Mouse (Mus musculus) MEL (cell line): ENCODE results near the gene C8b. TPM values are rescaled to one million over a fixed set of nuclear protein-coding genes. Genes with fewer than 3 reads are reported as not detected.

Experiments used
- DNase-seq: peaks from one replicate; pipeline ENCODE4 v3.0.0; 2011; ENCODE audit warnings: low read depth, low spot score
- H3K27ac ChIP-seq: 2 replicates; pipeline ENCODE4 v1.5.1; 2012; ENCODE audit warnings: low read depth, mild to moderate bottlenecking, control low read depth, low read length, moderate library complexity; ENCODE audit not compliant: control insufficient read depth
- H3K27me3 ChIP-seq, 2 experiments: fragments of 150-350 bp in 1 of 2; sonication (generic) in 1 of 2; 2 replicates each; pipeline ENCODE4 v1.6.1; 2012; ENCODE audit warnings: low read length in 2 of 2, mild to moderate bottlenecking in 2 of 2, improper control_type of control experiment in 1 of 2, moderate library complexity in 1 of 2; ENCODE audit not compliant: insufficient read depth in 2 of 2, control insufficient read depth in 1 of 2
- H3K36me3 ChIP-seq, 2 experiments: 2 replicates each; pipeline ENCODE4 v1.6.1; 2012 to 2014; ENCODE audit warnings: low read length in 2 of 2, improper control_type of control experiment in 1 of 2, inconsistent platforms in 1 of 2, mild to moderate bottlenecking in 1 of 2; ENCODE audit not compliant: insufficient read depth in 2 of 2, control insufficient read depth in 1 of 2
- H3K4me1 ChIP-seq, 2 experiments: fragments of 150-350 bp in 1 of 2; sonication (generic) in 1 of 2; 2 replicates each; pipeline ENCODE4 v1.6.1; 2012; ENCODE audit warnings: low read length in 2 of 2, improper control_type of control experiment in 1 of 2, mild to moderate bottlenecking in 1 of 2; ENCODE audit not compliant: insufficient read depth in 2 of 2, control insufficient read depth in 1 of 2
- H3K4me3 ChIP-seq, 2 experiments: fragments of 150-350 bp in 1 of 2; sonication (generic) in 1 of 2; 2 replicates each; pipeline ENCODE4 v1.5.1; 2012; ENCODE audit warnings: low read depth in 2 of 2, low read length in 2 of 2, mild to moderate bottlenecking in 2 of 2, moderate library complexity in 2 of 2, control low read depth in 1 of 2, improper control_type of control experiment in 1 of 2; ENCODE audit not compliant: control insufficient read depth in 1 of 2, insufficient read depth in 1 of 2
- H3K79me2 ChIP-seq: 2 replicates; pipeline ENCODE4 v1.6.1; 2012; ENCODE audit warnings: mild to moderate bottlenecking, low read length, moderate library complexity; ENCODE audit not compliant: control insufficient read depth, poor library complexity, insufficient read depth
- H3K9ac ChIP-seq: 2 replicates; pipeline ENCODE4 v1.6.1; 2012; ENCODE audit warnings: low read depth, mild to moderate bottlenecking, control low read depth, low read length, moderate library complexity; ENCODE audit not compliant: control insufficient read depth, poor library complexity, severe bottlenecking
- H3K9me3 ChIP-seq: fragments of 150-350 bp; sonication (generic); replicated peaks from 2 replicates; pipeline ENCODE4 v1.6.1; 2012; ENCODE audit warnings: mild to moderate bottlenecking, low read length, improper control_type of control experiment, moderate library complexity; ENCODE audit not compliant: insufficient read depth
- E2F4 ChIP-seq: IDR thresholded peaks from 2 replicates; pipeline ENCODE4 v1.6.1; 2011; ENCODE audit warnings: low read depth, low read length, improper control_type of control experiment, borderline replicate concordance
- ELF1 ChIP-seq: IDR thresholded peaks from 2 replicates; pipeline ENCODE4 v1.6.1; 2014; ENCODE audit warnings: low read depth, mild to moderate bottlenecking, inconsistent platforms, low read length, improper control_type of control experiment, moderate library complexity
- EP300 ChIP-seq, 2 experiments: IDR thresholded peaks; 2 replicates each; pipeline ENCODE4 v1.6.1; 2011; ENCODE audit warnings: improper control_type of control experiment in 2 of 2, low read length in 2 of 2, low read depth in 1 of 2, mild to moderate bottlenecking in 1 of 2
- HCFC1 ChIP-seq: IDR thresholded peaks from 2 replicates; pipeline ENCODE4 v1.6.1; 2012; ENCODE audit warnings: low read depth, mild to moderate bottlenecking, inconsistent platforms, low read length, improper control_type of control experiment, moderate library complexity
- MAX ChIP-seq: IDR thresholded peaks from 2 replicates; pipeline ENCODE4 v1.6.1; 2011; ENCODE audit warnings: low read length, improper control_type of control experiment
- MEF2A ChIP-seq: IDR thresholded peaks from 2 replicates; pipeline ENCODE4 v1.6.1; 2014; ENCODE audit warnings: low read depth, mild to moderate bottlenecking, inconsistent platforms, low read length, improper control_type of control experiment; ENCODE audit not compliant: poor library complexity, insufficient replicate concordance, severe bottlenecking; ENCODE audit errors: extremely low read depth
- MYB ChIP-seq: IDR thresholded peaks from 2 replicates; pipeline ENCODE4 v1.6.1; 2011; ENCODE audit warnings: mild to moderate bottlenecking, low read depth, low read length, improper control_type of control experiment
- NELFE ChIP-seq: IDR thresholded peaks from 2 replicates; pipeline ENCODE4 v1.6.1; 2011; ENCODE audit warnings: low read depth, low read length, improper control_type of control experiment
- POLR2A ChIP-seq, 2 experiments: IDR thresholded peaks; 2 replicates each; pipeline ENCODE4 v1.6.1; 2011 to 2012; ENCODE audit warnings: low read length in 2 of 2, mild to moderate bottlenecking in 2 of 2, control low read depth in 1 of 2, improper control_type of control experiment in 1 of 2, low read depth in 1 of 2, moderate library complexity in 1 of 2; ENCODE audit not compliant: control insufficient read depth in 1 of 2, insufficient read depth in 1 of 2, poor library complexity in 1 of 2
- RAD21 ChIP-seq: IDR thresholded peaks from 2 replicates; pipeline ENCODE4 v1.6.1; 2011; ENCODE audit warnings: mild to moderate bottlenecking, low read depth, low read length, improper control_type of control experiment
- RCOR1 ChIP-seq: IDR thresholded peaks from 2 replicates; pipeline ENCODE4 v1.6.1; 2012; ENCODE audit warnings: low read depth, mild to moderate bottlenecking, inconsistent platforms, low read length, improper control_type of control experiment
- TBP ChIP-seq: IDR thresholded peaks from 2 replicates; pipeline ENCODE4 v1.8.0; 2011; ENCODE audit warnings: low read depth, low read length, improper control_type of control experiment
- UBTF ChIP-seq: IDR thresholded peaks from 2 replicates; pipeline ENCODE4 v1.6.1; 2012; ENCODE audit warnings: low read depth, mild to moderate bottlenecking, inconsistent platforms, low read length, improper control_type of control experiment, moderate library complexity, borderline replicate concordance; ENCODE audit not compliant: insufficient read depth
- USF1 ChIP-seq: IDR thresholded peaks from 2 replicates; pipeline ENCODE4 v1.6.1; 2014; ENCODE audit warnings: low read depth, mild to moderate bottlenecking, inconsistent platforms, low read length, improper control_type of control experiment, moderate library complexity
- USF2 ChIP-seq, 2 experiments: IDR thresholded peaks; 2 replicates each; pipeline ENCODE4 v1.6.1; 2011 to 2012; ENCODE audit warnings: improper control_type of control experiment in 2 of 2, low read length in 2 of 2, borderline replicate concordance in 1 of 2, inconsistent platforms in 1 of 2, low read depth in 1 of 2, mild to moderate bottlenecking in 1 of 2; ENCODE audit not compliant: insufficient read depth in 1 of 2
- ZKSCAN1 ChIP-seq: IDR thresholded peaks from 2 replicates; pipeline ENCODE4 v1.6.1; 2012; ENCODE audit warnings: low read depth, mild to moderate bottlenecking, inconsistent platforms, low read length, improper control_type of control experiment, moderate library complexity
- ZNF384 ChIP-seq: IDR thresholded peaks from 2 replicates; pipeline ENCODE4 v1.6.1; 2012; ENCODE audit warnings: low read depth, mild to moderate bottlenecking, inconsistent platforms, low read length, improper control_type of control experiment
- polyA plus RNA-seq, 2 experiments: library from polyadenylated mRNA; stranded (reverse) in 1 of 2; unstranded in 1 of 2; fragments of >175 nt in 1 of 2; fragments of >200 nt in 1 of 2; gene quantifications; 2 replicates each; pipeline versions ENCODE4 v1.2.1 to v1.2.4; 2012; ENCODE audit warnings: low replicate concordance in 2 of 2, low read depth in 1 of 2; ENCODE audit not compliant: insufficient read length in 2 of 2, insufficient read depth in 1 of 2, missing spikeins in 1 of 2
- total RNA-seq: library from RNA; depleted of rRNA; stranded (reverse); fragments of 300-350 nt; gene quantifications from 2 replicates; pipeline ENCODE4 v1.2.3, GENCODE M21; 2012

The C8b gene
- total and polyA plus RNA-seq, 3 experiments = not detected

- H3K27me3 ChIP-seq = no peaks in the 10 kb centered on the region; a peak in 1 of 4 replicates
- H3K36me3 ChIP-seq = no peaks in the 10 kb centered on the region
- H3K4me3 ChIP-seq = no peak overlapping the region
- DNase-seq = no peak
- no peak overlapping the region for H3K9ac ChIP-seq
- no peaks in the 10 kb centered on the region for H3K79me2 ChIP-seq
- TF ChIP-seq USF1 (no peak), POLR2A (IDR thresholded peaks at IDR 0.05; ENCODE audit: control insufficient read depth in 1 of 2, insufficient read depth in 1 of 2, low read depth in 1 of 2, low read length in 2 of 2, poor library complexity in 1 of 2) (no peak), TBP (no peak), USF2 (IDR thresholded peaks at IDR 0.05; ENCODE audit: borderline replicate concordance in 1 of 2, insufficient read depth in 1 of 2, low read depth in 1 of 2, low read length in 2 of 2) (no peak), MYB (no peak), UBTF (no peak), RAD21 (no peak), HCFC1 (no peak), ELF1 (no peak), ZNF384 (no peak), NELFE (no peak), MAX (no peak), RCOR1 (no peak), EP300 (IDR thresholded peaks at IDR 0.05; ENCODE audit: low read depth in 1 of 2, low read length in 2 of 2) (no peak)
- no peak overlapping the region for H3K27ac ChIP-seq
- H3K9me3 ChIP-seq = no peaks in the 10 kb centered on the region
- H3K4me1 ChIP-seq = no peaks in the 10 kb centered on the region
These were observed 36.9 kb upstream of the C8b start for GRCm38 (mm10) chr4:104729185-104729584.

- H3K27ac ChIP-seq = no peak overlapping the region
- no peak for TF ChIP-seq EP300 (IDR thresholded peaks at IDR 0.05; ENCODE audit: low read depth in 1 of 2, low read length in 2 of 2)
- TF ChIP-seq E2F4 = no peak
- TF ChIP-seq ZNF384 = no peak
- TF ChIP-seq ZKSCAN1 = no peak
- no peak for TF ChIP-seq MEF2A
- H3K9ac ChIP-seq = no peak overlapping the region
- H3K4me3 ChIP-seq = no peak overlapping the region
- H3K79me2 ChIP-seq = no peaks in the 10 kb centered on the region
- no peaks in the 10 kb centered on the region for H3K9me3 ChIP-seq
- H3K36me3 ChIP-seq = no peaks in the 10 kb centered on the region
- DNase-seq = no peak
- no peaks in the 10 kb centered on the region for H3K4me1 ChIP-seq
- H3K27me3 ChIP-seq = no peaks in the 10 kb centered on the region
These were observed 19.6 kb upstream of the C8b start for GRCm38 (mm10) chr4:104746500-104746899.
